Mouse (Mus musculus) adrenal gland, postnatal 0 days (tissue): ENCODE results near the gene Pphln1. TPM values are rescaled to one million over a fixed set of nuclear protein-coding genes. Genes with fewer than 3 reads are reported as not detected.

ENCODE experiments used
- polyA plus RNA-seq: library from polyadenylated mRNA; unstranded; fragments of >200 nt; fragmentation: Nextera tagmentation; extraction: Ambion mirVana; gene quantifications from 2 replicates; pipeline ENCODE4 v1.2.1, GENCODE M21; 2015

Gene Pphln1
- polyA plus RNA-seq = 18.7 and 24.0 TPM in 2 replicates

DNA sequence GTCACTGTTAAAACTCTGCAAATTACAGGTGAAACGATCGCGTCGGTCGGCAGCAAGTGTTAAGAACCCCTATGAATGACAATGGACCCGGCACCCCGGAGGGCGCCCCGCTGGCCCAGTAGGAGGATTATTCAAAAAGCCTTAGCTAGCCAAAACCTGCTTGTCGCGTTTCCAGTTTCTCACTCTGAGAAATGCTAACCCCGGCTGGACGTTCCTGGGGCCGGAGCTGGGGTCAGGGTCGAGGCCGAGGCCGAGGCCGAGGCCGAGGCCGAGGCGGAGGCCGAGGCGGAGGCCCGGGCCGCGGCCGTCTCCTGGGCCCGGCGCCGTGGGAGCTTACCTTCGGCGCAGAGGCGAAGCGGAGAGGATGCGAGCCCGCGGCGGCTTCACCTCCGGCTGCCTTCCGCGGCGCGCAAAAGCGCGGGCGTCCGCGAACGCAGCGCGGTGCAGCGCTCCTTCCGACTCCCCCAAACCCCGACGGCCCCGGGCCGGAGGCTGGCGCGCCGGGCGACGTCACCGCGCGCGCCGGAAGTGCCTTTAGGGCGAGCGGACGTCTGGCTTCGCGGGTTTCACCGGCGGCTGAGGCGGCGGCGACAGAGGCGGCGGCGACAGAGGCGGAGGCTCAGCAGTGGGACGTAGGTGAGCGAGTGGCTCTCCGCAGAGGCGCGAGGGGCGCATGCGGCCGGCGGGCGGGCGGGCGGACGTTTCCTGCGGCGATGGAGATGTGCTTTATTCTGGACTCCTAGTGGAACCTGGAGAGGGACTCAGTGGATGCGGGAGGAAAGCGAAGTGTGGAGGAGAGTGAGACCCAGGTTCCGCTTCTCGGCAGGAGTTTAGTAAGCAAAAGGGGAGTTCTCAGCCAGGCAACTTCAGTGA, at the start of gene Pphln1, which contains the start of gene Zcrb1:
Gene Pphln1, plus strand, starts transcription at position 525 of the 873 bp plus-strand sequence.
Gene Zcrb1, minus strand, starts transcription at position 509 of the 873 bp plus-strand sequence.

Other genes with a start within 250 kb of the Pphln1 start
- gene Gxylt1, start 123.2 kb upstream of the Pphln1 start, polyA plus RNA-seq = 4.8 and 6.9 TPM in 2 replicates
- 82.5 and 105 TPM in 2 replicates for gene Yaf2, start 61.4 kb upstream of the Pphln1 start, polyA plus RNA-seq
- gene Zcrb1, start within 50 bp of the Pphln1 start, polyA plus RNA-seq = 122 and 137 TPM in 2 replicates
- gene Prickle1, start 197.5 kb downstream of the Pphln1 start, polyA plus RNA-seq = 17.7 and 22.3 TPM in 2 replicates